Mouse (Mus musculus) testis, postnatal 10 days (tissue): ENCODE data around the gene Fam57a.

ENCODE experiments used
- DNase-seq: peaks from one replicate; pipeline ENCODE4 v3.0.0; 2021; ENCODE audit warnings: low spot score

Fam57a gene

DNA sequence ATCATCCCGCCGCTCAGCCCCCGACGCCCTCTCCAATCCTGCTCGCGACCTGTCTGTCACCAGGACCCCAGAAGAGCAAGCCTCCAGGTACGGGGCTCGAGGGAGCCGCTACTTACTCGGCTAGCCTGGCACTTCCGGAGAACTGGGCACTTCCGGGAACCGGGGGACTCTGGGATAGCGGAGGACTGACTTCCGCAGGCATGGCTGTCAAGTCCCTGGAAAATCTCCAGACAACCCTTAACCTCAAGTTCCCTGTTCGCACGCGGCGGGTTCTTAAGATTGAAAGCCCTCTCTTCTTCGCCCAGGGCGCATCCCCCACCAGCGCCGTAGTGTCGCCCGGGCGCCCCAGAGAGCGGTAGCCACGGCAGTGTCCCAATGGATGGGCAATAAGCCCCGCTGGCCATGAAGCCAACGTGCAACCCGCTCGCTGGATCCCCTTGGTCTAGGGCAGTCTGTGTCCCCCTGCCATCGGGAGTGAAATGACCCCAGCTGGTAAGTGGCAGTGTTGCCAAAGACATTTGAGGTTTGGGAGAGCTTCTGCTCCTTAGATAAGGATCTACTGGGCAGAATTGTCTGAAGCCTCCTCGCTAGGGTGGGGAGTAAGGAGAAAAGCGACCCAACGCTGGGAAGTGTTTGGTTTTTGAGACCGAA is at the start of gene Fam57a, which contains the start of gene Vps53:
Gene Fam57a (plus strand): TSS at position 177 of the 651 bp plus-strand sequence.
Gene Vps53 (minus strand): TSS at position 153 of the 651 bp plus-strand sequence.
- peak; percentile 88 for DNase-seq

DNA sequence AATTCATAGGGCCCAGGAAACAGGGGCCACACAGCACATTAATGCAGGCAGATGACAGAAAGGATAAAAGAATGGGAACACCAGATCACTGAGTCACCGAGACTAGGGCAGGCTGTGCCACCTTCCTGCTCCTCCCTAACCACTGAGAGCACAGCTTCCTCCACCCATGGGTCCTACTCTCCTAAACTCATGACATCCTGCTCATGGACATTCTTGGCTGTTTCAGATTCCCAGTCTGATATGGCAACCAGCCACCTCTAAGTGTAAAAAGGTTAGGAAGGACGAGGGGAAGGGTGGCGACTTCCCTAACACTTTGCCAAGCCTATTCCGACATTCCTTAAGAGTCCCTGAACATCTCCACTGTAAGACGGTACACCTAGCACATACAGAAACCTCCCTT is 48.6 kb upstream of the Fam57a start:
- DNase-seq: no peak

GRCm38 (mm10) chr11:76135641-76136437 is 43.6 kb upstream of the Fam57a start:
- no peak for DNase-seq

DNA sequence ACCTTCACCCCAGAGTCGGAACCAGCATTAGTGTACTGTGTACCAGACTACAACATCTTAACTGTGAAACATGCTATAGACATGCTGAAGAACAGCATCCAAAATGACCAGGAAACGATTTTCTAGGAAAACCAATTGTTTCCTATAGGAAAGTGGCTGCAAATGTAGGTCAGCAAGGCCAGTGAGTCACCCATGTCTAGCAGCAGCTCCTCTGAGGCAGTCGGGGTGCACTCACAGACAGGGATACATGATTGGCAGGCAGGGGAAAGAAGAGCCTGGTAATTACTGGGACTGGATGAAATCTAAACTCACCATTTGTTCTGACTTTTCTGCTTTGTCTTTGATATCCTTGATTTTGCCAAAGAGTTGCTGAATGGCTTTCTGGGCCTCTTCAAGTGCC is 41.5 kb upstream of the Fam57a start:
- DNase-seq: no peak

DNA sequence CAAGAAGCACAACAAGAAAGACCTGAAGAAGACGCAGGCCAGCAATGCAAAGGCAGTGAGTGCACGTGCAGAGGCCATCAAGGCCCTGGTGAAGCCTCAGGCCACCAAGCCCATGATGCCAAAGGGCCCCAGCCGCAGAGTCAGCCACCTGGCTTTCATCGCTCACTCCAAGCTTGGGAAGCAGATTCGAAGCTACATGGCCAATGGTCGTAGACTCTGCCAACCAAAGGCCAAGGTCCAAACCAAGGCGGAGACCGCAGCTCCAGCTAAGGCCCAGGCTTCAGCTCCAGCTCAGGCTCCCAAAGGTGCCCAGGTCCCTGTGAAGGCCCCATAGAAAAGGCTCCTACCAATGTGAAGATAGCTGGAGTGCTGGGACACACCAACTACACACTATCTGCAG is 35.1 kb upstream of the Fam57a start:
- DNase-seq: no peak

GRCm38 (mm10) chr11:76145169-76145568 is 34.3 kb upstream of the Fam57a start:
- DNase-seq: no peak

DNA sequence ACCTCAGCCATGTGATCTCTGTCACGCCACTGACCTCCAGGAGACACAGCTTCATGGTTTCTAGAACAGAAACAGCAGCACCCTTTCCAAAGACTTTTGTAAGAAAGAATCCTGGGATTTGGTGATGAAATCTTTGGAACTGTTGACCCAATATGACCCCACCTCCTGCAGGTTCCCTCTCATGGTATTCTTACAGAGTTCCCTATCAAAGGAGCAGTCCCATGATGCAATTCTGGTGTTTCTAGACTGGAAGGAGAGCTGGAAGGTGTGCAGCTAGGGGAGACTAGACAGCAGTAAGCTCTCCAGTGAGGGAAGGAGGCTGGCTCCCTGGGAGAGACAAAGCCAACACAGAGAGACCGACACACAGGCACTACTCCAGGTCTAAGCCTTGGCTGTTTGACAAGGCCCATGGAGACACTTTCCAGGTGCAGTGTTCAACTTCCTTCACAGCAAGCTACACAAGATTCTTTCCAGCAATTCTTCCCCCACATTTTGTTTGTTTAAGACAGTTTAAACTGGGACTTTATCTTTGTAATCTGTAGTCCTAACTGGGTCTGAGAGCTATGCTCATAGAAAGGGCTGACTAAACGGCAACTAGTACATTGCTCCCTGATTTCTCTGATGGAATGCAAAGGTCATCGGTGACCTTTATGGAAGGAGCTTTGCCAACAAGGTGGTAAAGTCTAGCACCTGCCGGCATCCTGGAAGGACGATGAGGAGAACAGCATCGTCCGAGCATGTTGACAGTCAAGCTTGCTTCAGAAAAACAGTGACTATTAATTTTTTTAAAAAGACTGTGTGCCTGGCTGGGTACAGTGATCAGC is 33.1 kb upstream of the Fam57a start:
- no peak for DNase-seq

GRCm38 (mm10) chr11:76148055-76149008 is 31.1 kb upstream of the Fam57a start:
- no peak for DNase-seq

- no peak for DNase-seq
Measured at GRCm38 (mm10) chr11:76150980-76151379, 28.5 kb upstream of the Fam57a start.

DNA sequence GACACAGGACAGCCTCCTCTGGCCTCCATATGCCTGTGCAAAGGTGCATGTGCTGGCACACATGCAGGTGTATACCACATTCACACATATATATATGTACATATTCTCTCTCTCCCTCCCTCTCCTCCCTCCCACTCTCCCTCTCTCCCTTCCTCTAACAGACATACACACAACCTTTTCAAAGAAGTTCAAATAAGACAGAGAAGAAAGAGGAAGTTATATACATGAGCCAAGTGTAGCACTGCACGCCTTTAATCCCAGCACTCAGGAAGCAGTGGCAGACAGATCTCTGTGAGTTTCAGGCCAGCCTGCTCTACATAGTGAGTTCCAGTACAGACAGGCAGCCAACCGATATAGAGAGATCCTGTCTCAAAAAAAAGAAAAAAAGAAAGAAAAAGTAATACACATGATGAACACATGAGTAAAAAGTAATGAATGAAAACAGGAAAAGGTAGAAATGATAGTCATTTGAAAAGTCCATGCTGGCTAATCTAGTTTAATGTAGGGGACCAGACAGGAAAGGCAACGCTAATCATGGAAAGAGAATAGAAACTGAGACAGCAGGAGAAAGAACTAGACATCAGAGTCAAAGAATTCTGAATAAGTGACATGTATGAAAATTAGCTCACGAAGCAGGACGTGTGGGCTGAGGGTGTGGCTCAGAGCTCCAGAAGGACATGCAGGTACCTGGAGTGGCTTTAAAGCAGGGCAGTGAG is 26.1 kb upstream of the Fam57a start:
- DNase-seq: no peak

DNA sequence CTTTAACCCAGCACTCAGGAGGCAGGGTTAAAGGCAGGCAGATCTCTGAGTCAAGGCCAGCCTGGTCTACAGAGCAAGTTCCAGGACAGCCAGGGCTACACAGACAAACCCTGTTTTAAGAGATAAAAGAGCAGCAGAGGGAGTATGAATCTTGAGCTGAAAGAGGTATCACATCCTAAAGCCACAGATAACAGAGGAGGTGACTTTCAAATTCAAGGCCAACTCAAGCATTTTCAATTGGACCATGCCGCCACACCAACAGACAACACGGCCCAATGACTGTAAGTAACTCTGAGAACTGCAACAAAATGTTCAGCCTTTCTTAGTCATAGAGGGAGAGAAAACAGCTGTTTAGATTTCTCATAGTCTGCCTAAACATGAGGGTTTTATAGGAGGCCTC is 25.3 kb upstream of the Fam57a start:
- DNase-seq: no peak

DNA sequence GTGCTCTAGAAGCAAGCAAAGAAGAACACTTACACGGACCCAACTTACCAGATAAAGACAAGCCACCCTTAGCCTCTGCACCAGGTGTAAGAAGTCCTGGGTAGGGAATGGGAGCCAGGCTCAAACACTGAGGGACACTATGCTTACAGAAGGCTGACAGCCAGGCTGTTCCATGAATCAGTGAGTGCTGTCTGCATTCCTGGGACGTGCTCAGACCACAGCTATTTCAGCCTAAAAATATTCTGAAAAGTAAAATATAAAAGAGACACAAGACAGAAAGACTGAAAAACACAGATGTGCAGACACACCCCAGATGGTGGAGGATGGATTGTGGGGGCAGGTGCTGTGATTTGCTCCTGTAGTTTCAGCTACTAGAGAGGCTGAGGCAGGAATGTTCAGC is 24.6 kb upstream of the Fam57a start:
- no peak for DNase-seq

- no peak for DNase-seq
Measured at GRCm38 (mm10) chr11:76158375-76158774, 21.1 kb upstream of the Fam57a start.

DNA sequence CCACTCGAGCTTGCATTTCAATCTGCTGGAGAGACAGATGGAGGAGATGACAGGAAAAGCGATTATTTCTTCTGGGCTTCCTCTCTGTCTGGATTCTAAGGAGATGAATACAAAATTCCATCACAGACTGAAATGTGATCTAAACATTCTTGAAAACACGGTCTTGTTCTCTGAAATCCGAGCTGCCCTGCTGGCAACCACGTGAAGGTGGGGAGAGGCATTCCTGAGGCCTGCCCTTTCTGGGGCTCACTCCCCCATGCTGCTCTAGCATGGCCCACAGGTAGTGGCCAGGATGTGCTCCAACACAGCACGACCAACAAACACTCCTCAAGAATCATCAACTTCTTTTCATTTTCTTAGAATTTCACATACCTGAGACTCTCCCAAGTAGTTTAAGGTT is 19.2 kb upstream of the Fam57a start:
- DNase-seq: no peak

DNA sequence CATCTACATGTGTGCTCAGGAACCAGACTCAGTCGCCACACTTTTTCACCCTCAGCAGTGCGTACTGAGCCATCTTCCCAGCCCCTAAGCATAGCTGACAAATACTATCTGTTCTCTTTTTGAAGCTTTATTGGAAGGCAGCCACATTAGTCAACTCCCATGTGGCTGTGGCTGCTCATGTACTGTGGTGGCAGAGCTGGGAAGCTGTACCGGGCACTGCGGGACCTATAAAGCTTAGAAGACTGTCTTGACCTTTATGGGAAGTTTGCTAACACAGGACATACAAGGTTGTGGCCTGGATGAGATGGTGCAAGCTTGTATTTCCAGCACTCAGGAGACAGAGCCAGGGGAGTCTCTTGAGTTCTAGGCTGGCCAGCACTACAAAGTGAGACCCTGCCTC is 12.8 kb upstream of the Fam57a start:
- DNase-seq: no peak

- peak; percentile 81 for DNase-seq
Measured at GRCm38 (mm10) chr11:76167079-76167765, 12.2 kb upstream of the Fam57a start.

- DNase-seq: no peak
Measured at GRCm38 (mm10) chr11:76168976-76169375, 10.5 kb upstream of the Fam57a start.

GRCm38 (mm10) chr11:76170207-76170606 is 9.3 kb upstream of the Fam57a start:
- DNase-seq: no peak

- DNase-seq: peak; percentile 48
Measured at GRCm38 (mm10) chr11:76178726-76179494, 561 bp upstream of the Fam57a start.
